Mouse (Mus musculus) midbrain, embryonic 15.5 days (tissue): ENCODE measurements around the gene Oas1a. TPM values are rescaled to one million over a fixed set of nuclear protein-coding genes. Genes with fewer than 3 reads are reported as not detected.
"Not testable (repeated sequence)": the region's sequence is repeated elsewhere in the genome, so short reads cannot be mapped to it uniquely, and the experiment has no call there.

Source experiments
- ATAC-seq: fragments of 200-750 bp; cut with Nextera tagmentation; replicated peaks from 2 replicates; pipeline ENCODE4 v1.8.0; 2017; ENCODE audit warnings: moderate TSS enrichment
- H3K27ac ChIP-seq: fragments of 300-500 bp; sonication (generic); 2 replicates; pipeline ENCODE4 v1.5.1; 2015; ENCODE audit warnings: mild to moderate bottlenecking, inconsistent platforms
- H3K27me3 ChIP-seq: fragments of 300-500 bp; sonication (generic); replicated peaks from 2 replicates; pipeline ENCODE4 v1.6.1; 2015; ENCODE audit warnings: inconsistent platforms
- H3K36me3 ChIP-seq: fragments of 300-500 bp; sonication (generic); replicated peaks from 2 replicates; pipeline ENCODE4 v1.6.1; 2015; ENCODE audit warnings: inconsistent platforms
- H3K4me1 ChIP-seq: fragments of 300-500 bp; sonication (generic); 2 replicates; pipeline ENCODE4 v1.6.1; 2015; ENCODE audit warnings: inconsistent platforms
- H3K4me2 ChIP-seq: fragments of 300-500 bp; sonication (generic); 2 replicates; pipeline ENCODE4 v1.6.1; 2015; ENCODE audit warnings: inconsistent platforms, mild to moderate bottlenecking, moderate library complexity
- H3K4me3 ChIP-seq: fragments of 300-500 bp; sonication (generic); 2 replicates; pipeline ENCODE4 v1.5.1; 2015; ENCODE audit warnings: mild to moderate bottlenecking, inconsistent platforms
- H3K9ac ChIP-seq: fragments of 300-500 bp; sonication (generic); 2 replicates; pipeline ENCODE4 v1.6.1; 2015; ENCODE audit warnings: mild to moderate bottlenecking, inconsistent platforms
- H3K9me3 ChIP-seq: fragments of 300-500 bp; sonication (generic); 2 replicates; pipeline ENCODE4 v1.6.1; 2016; ENCODE audit warnings: inconsistent platforms
- WGBS: fragments of 180-500 bp; shearing (Covaris S2); methylation state at CpG from one replicate; pipeline ENCODE4 v1.1.7; 2015; ENCODE audit warnings: mixed read lengths; 5-methylcytosine and 5-hydroxymethylcytosine counted together
- polyA plus RNA-seq: library from polyadenylated mRNA; unstranded; fragments of >200 nt; fragmentation: Nextera tagmentation; extraction: Ambion mirVana; gene quantifications from 2 replicates; pipeline ENCODE4 v1.2.1, GENCODE M21; 2015

The Oas1a gene
- 0.92 and 1.3 TPM in 2 replicates for polyA plus RNA-seq

- not testable (repeated sequence) for H3K36me3 ChIP-seq, H3K4me3 ChIP-seq, ATAC-seq, H3K27me3 ChIP-seq, H3K4me1 ChIP-seq, H3K9ac ChIP-seq, H3K9me3 ChIP-seq, H3K4me2 ChIP-seq, H3K27ac ChIP-seq
- WGBS, result 40% methylated on average over 8 of the region's 12 CpGs
Measured at GRCm38 (mm10) chr5:120906791-120907733, at the start of gene Oas1a. TSS of gene Oas1a (minus strand) at chr5:120907521.

GRCm38 (mm10) chr5:120953974-120954373 is 46.7 kb upstream of the Oas1a start:
- no peak for ATAC-seq
- 16% methylated on average over 5 of the region's 5 CpGs for WGBS

GRCm38 (mm10) chr5:120952242-120952770 is 45.0 kb upstream of the Oas1a start:
- Histone ChIP-seq H3K4me2 (no peak overlapping the region), H3K27me3 (no peaks in the 10 kb centered on the region; the same call in 1 of the 2 replicates), H3K4me1 (no peaks in the 10 kb centered on the region), H3K9ac (no peak overlapping the region), H3K36me3 (no peaks in the 10 kb centered on the region), H3K4me3 (no peak overlapping the region), H3K27ac (no peak overlapping the region), H3K9me3 (no peaks in the 10 kb centered on the region)
- ATAC-seq, result no peak
- 77% methylated on average over 10 of the region's 10 CpGs for WGBS

More at GRCm38 (mm10) chr5:120953974-120954373, 46.7 kb upstream of the Oas1a start:
- no peak overlapping the region for H3K4me3 ChIP-seq
- no peak overlapping the region for H3K9ac ChIP-seq
- no peaks in the 10 kb centered on the region for H3K9me3 ChIP-seq
- H3K36me3 ChIP-seq, result no peaks in the 10 kb centered on the region; the same call in 1 of the 2 replicates
- no peak overlapping the region for H3K27ac ChIP-seq
- no peak overlapping the region for H3K4me2 ChIP-seq
- H3K27me3 ChIP-seq, result no peaks in the 10 kb centered on the region; the same call in 1 of the 2 replicates
- no peaks in the 10 kb centered on the region for H3K4me1 ChIP-seq

GRCm38 (mm10) chr5:120942076-120942475 is 34.8 kb upstream of the Oas1a start:
- WGBS, result 70% methylated on average over 10 of the region's 10 CpGs
- Histone ChIP-seq H3K36me3 (no peaks in the 10 kb centered on the region), H3K4me1 (no peaks in the 10 kb centered on the region), H3K9me3 (no peaks in the 10 kb centered on the region), H3K27me3 (no peaks in the 10 kb centered on the region), H3K4me2 (no peak overlapping the region), H3K4me3 (no peak overlapping the region), H3K9ac (no peak overlapping the region), H3K27ac (no peak overlapping the region)
- no peak for ATAC-seq

GRCm38 (mm10) chr5:120938586-120938985 is 31.3 kb upstream of the Oas1a start:
- no peak for ATAC-seq
- WGBS, result 52% methylated on average over 8 of the region's 8 CpGs
- H3K9ac ChIP-seq, result no peak overlapping the region

GRCm38 (mm10) chr5:120937841-120938240 is 30.5 kb upstream of the Oas1a start:
- Histone ChIP-seq H3K36me3 (no peaks in the 10 kb centered on the region), H3K4me1 (no peaks in the 10 kb centered on the region), H3K4me3 (no peak overlapping the region), H3K4me2 (no peak overlapping the region), H3K27ac (no peak overlapping the region), H3K9me3 (no peaks in the 10 kb centered on the region), H3K27me3 (no peaks in the 10 kb centered on the region), H3K9ac (no peak overlapping the region)
- WGBS, result 79% methylated on average over 4 of the region's 4 CpGs
- no peak for ATAC-seq

More at GRCm38 (mm10) chr5:120938586-120938985, 31.3 kb upstream of the Oas1a start:
- Histone ChIP-seq H3K27me3 (no peaks in the 10 kb centered on the region), H3K9me3 (no peaks in the 10 kb centered on the region), H3K4me3 (no peak overlapping the region), H3K4me1 (no peaks in the 10 kb centered on the region), H3K36me3 (no peaks in the 10 kb centered on the region), H3K27ac (no peak overlapping the region), H3K4me2 (no peak overlapping the region)

GRCm38 (mm10) chr5:120933966-120934365 is 26.6 kb upstream of the Oas1a start:
- WGBS, result 12% methylated on average over 5 of the region's 5 CpGs
- Histone ChIP-seq H3K4me3 (no peak overlapping the region), H3K9ac (no peak overlapping the region), H3K27ac (no peak overlapping the region), H3K4me1 (no peaks in the 10 kb centered on the region), H3K27me3 (no peaks in the 10 kb centered on the region), H3K4me2 (no peak overlapping the region), H3K9me3 (no peaks in the 10 kb centered on the region), H3K36me3 (no peaks in the 10 kb centered on the region)
- ATAC-seq, result no peak

GRCm38 (mm10) chr5:120927036-120927435 is 19.7 kb upstream of the Oas1a start:
- Histone ChIP-seq H3K9ac (no peak overlapping the region), H3K4me2 (no peak overlapping the region), H3K4me1 (no peaks in the 10 kb centered on the region), H3K9me3 (no peaks in the 10 kb centered on the region), H3K27ac (no peak overlapping the region), H3K36me3 (no peaks in the 10 kb centered on the region), H3K4me3 (no peak overlapping the region), H3K27me3 (no peaks in the 10 kb centered on the region)
- WGBS, result 0% methylated on average over 1 of the region's 1 CpGs
- no peak for ATAC-seq

- not testable (repeated sequence) for H3K27me3 ChIP-seq, H3K4me3 ChIP-seq, H3K9me3 ChIP-seq, H3K36me3 ChIP-seq, H3K4me1 ChIP-seq, H3K9ac ChIP-seq, H3K27ac ChIP-seq, H3K4me2 ChIP-seq, ATAC-seq
- 74% methylated on average over 2 of the region's 2 CpGs for WGBS
Measured at GRCm38 (mm10) chr5:120926311-120926710, 19.0 kb upstream of the Oas1a start.

- H3K9me3 ChIP-seq, ATAC-seq, H3K4me2 ChIP-seq, H3K4me3 ChIP-seq, H3K27me3 ChIP-seq, H3K9ac ChIP-seq, H3K36me3 ChIP-seq, H3K27ac ChIP-seq, H3K4me1 ChIP-seq: not testable (repeated sequence)
- 92% methylated on average over 4 of the region's 4 CpGs for WGBS
Measured at GRCm38 (mm10) chr5:120924520-120924919, 17.2 kb upstream of the Oas1a start.

GRCm38 (mm10) chr5:120923969-120924368 is 16.6 kb upstream of the Oas1a start:
- Histone ChIP-seq H3K9me3 (no peaks in the 10 kb centered on the region), H3K4me2 (no peak overlapping the region), H3K27me3 (no peaks in the 10 kb centered on the region), H3K9ac (no peak overlapping the region), H3K36me3 (no peaks in the 10 kb centered on the region), H3K27ac (no peak overlapping the region), H3K4me1 (no peaks in the 10 kb centered on the region), H3K4me3 (no peak overlapping the region)
- 83% methylated on average over 4 of the region's 4 CpGs for WGBS
- ATAC-seq, result no peak

GRCm38 (mm10) chr5:120920296-120920695 is 13.0 kb upstream of the Oas1a start:
- no peak overlapping the region for H3K4me3 ChIP-seq
- H3K36me3 ChIP-seq, result no peaks in the 10 kb centered on the region
- no peaks in the 10 kb centered on the region for H3K27me3 ChIP-seq
- no peaks in the 10 kb centered on the region for H3K9me3 ChIP-seq
- no peaks in the 10 kb centered on the region for H3K4me1 ChIP-seq
- no peak overlapping the region for H3K27ac ChIP-seq
- no peak for ATAC-seq
- H3K9ac ChIP-seq, result no peak overlapping the region
- H3K4me2 ChIP-seq, result no peak overlapping the region
- 80% methylated on average over 3 of the region's 3 CpGs for WGBS
